22 mouse cellular contexts compared by ENCODE assay signal in the genomic region with DNA sequence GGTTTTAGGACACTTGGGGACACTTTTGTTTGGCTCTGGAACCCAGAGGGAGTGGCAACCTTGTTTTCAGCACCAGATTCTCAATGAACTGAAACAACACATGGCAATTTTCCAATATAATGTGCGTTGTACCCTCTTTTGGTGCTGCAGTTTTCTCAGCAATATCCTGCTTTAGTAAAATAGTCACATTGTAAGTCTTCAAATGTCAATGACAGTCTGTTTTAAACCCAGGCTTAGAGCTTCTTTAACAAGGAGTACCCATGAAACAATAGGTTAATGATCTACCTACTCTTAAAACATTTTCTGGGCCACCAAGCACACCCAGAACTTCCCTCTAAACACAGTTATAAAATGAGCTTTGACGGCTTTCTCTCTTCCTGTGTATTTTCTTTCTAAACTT.
"Had no signal": no experiment of that assay in that cellular context is flagged by ENCODE, and none has a peak within 500 bp of the region (broad histone marks: within the 10 kb centered on the region; RNA-seq: fewer than 3 reads in every experiment).

No protein-coding gene starts in this region.

- H3K36me3 ChIP-seq: liver, embryonic 15.5 days; lung, embryonic 15.5 days; midbrain, embryonic 10.5 days; midbrain, embryonic 13.5 days; neural tube, embryonic 13.5 days; stomach, embryonic 15.5 days had no signal

- H3K4me2 ChIP-seq: liver, embryonic 11.5 days; liver, embryonic 15.5 days; lung, embryonic 15.5 days; midbrain, embryonic 13.5 days; neural tube, embryonic 13.5 days; stomach, embryonic 15.5 days had no signal

- H3K27me3 ChIP-seq: liver, embryonic 15.5 days; lung, embryonic 15.5 days; megakaryocyte, embryonic 14.5 days; midbrain, embryonic 13.5 days; neural tube, embryonic 13.5 days; stomach, embryonic 15.5 days had no signal

- H3K9me3 ChIP-seq: liver, embryonic 15.5 days; lung, embryonic 15.5 days; megakaryocyte, embryonic 14.5 days; midbrain, embryonic 10.5 days; midbrain, embryonic 13.5 days; neural tube, embryonic 13.5 days; stomach, embryonic 15.5 days had no signal

- H3K27ac ChIP-seq: hindbrain, postnatal 0 days; left cerebral cortex, adult 2 months; liver, embryonic 15.5 days; lung, embryonic 15.5 days; midbrain, embryonic 10.5 days; midbrain, embryonic 13.5 days; neural tube, embryonic 13.5 days; stomach, embryonic 15.5 days had no signal

- ATAC-seq: hindbrain, postnatal 0 days; inflammation-experienced regulatory T-cells, adult 6 months; intestine, embryonic 16.5 days; midbrain, embryonic 13.5 days; midbrain, embryonic 16.5 days had no signal

- H3K4me1 ChIP-seq: liver, embryonic 15.5 days; lung, embryonic 15.5 days; megakaryocyte, embryonic 14.5 days; midbrain, embryonic 13.5 days; neural tube, embryonic 13.5 days; stomach, embryonic 15.5 days had no signal

- H3K9ac ChIP-seq: liver, embryonic 15.5 days; lung, embryonic 15.5 days; midbrain, embryonic 13.5 days; neural tube, embryonic 13.5 days; stomach, embryonic 15.5 days had no signal

- DNase-seq: layer of hippocampus, postnatal 36 days; lung, adult 18-20 months; lung, postnatal 10 days; lung, postnatal 36 days; retina, postnatal 1 day; right cerebral cortex, postnatal 25 days; spleen, adult 18-20 months; thymus, postnatal 36 days had no signal

- H3K4me3 ChIP-seq: left cerebral cortex, adult 2 months; liver, embryonic 15.5 days; lung, embryonic 15.5 days; megakaryocyte, embryonic 14.5 days; midbrain, embryonic 10.5 days; midbrain, embryonic 13.5 days; myocyte; neural tube, embryonic 13.5 days; stomach, embryonic 15.5 days had no signal
